Mouse (Mus musculus) MN1 (cell line): Measurements from ENCODE around the gene Epyc.

Source experiments
- DNase-seq: peaks from one replicate; pipeline ENCODE4 v3.0.0-alpha.2; 2016; ENCODE audit warnings: low spot score

Epyc gene

GRCm38 (mm10) chr10:97643768-97644167, at the start of gene Epyc:
TSS of gene Epyc (plus strand) at chr10:97644068.
- no peak for DNase-seq

- no peak for DNase-seq
Observed at GRCm38 (mm10) chr10:97595680-97596079, 48.2 kb upstream of the Epyc start.

GRCm38 (mm10) chr10:97601744-97602143, 42.1 kb upstream of the Epyc start:
- no peak for DNase-seq

GRCm38 (mm10) chr10:97603256-97603655, 40.6 kb upstream of the Epyc start:
- DNase-seq: no peak

GRCm38 (mm10) chr10:97606579-97606978, 37.3 kb upstream of the Epyc start, which contains the start of gene Kera:
TSS of gene Kera (plus strand) at chr10:97606879.
- DNase-seq: no peak

- DNase-seq: no peak
Observed at GRCm38 (mm10) chr10:97622328-97622727, 21.5 kb upstream of the Epyc start.

- no peak for DNase-seq
Observed at GRCm38 (mm10) chr10:97624381-97624780, 19.5 kb upstream of the Epyc start.

- no peak for DNase-seq
Observed at GRCm38 (mm10) chr10:97625116-97625515, 18.8 kb upstream of the Epyc start.

- no peak for DNase-seq
Observed at GRCm38 (mm10) chr10:97626543-97626942, 17.3 kb upstream of the Epyc start.

GRCm38 (mm10) chr10:97631061-97631460, 12.8 kb upstream of the Epyc start:
- DNase-seq: no peak

- no peak for DNase-seq
Observed at GRCm38 (mm10) chr10:97641926-97642325, 1.9 kb upstream of the Epyc start.

- peak; percentile 36 for DNase-seq
Observed at GRCm38 (mm10) chr10:97650334-97650733, 6.5 kb downstream of the Epyc start.

GRCm38 (mm10) chr10:97659489-97659888, 15.6 kb downstream of the Epyc start:
- DNase-seq: no peak

- no peak for DNase-seq
Observed at GRCm38 (mm10) chr10:97668656-97669055, 24.8 kb downstream of the Epyc start.

- peak; percentile 30 for DNase-seq
Observed at GRCm38 (mm10) chr10:97670202-97670601, 26.3 kb downstream of the Epyc start.

- no peak for DNase-seq
Observed at GRCm38 (mm10) chr10:97673239-97673638, 29.4 kb downstream of the Epyc start.

- no peak for DNase-seq
Observed at GRCm38 (mm10) chr10:97682981-97683380, 39.1 kb downstream of the Epyc start.

- DNase-seq: no peak
Observed at GRCm38 (mm10) chr10:97687198-97687597, 43.3 kb downstream of the Epyc start.

GRCm38 (mm10) chr10:97689425-97689824, 45.6 kb downstream of the Epyc start:
- DNase-seq: no peak

GRCm38 (mm10) chr10:97692913-97693312, 49.0 kb downstream of the Epyc start, which contains the start of gene Ccer1:
TSS of gene Ccer1 (plus strand) at chr10:97693059.
- no peak for DNase-seq

- DNase-seq: no peak
Observed at GRCm38 (mm10) chr10:97693398-97694135, 49.7 kb downstream of the Epyc start.

- DNase-seq: no peak
Observed at GRCm38 (mm10) chr10:97702321-97702720, 58.5 kb downstream of the Epyc start.

GRCm38 (mm10) chr10:97704562-97704961, 60.7 kb downstream of the Epyc start:
- peak; percentile 31 for DNase-seq

GRCm38 (mm10) chr10:97712687-97713086, 68.8 kb downstream of the Epyc start:
- DNase-seq: peak; percentile 50
